Mouse (Mus musculus) kidney, embryonic 16.5 days (tissue): ENCODE measurements at regions not wholly inside any gene's neighbourhood (a gene's known extent, or its start where the extent isn't known, plus 50 kb on each side); places are given as distances from the start of the nearest gene placed in this dataset.
A peak's percentile ranks its signal among the peaks of the same experiment; 100 is the strongest.

ENCODE experiments used
- ATAC-seq: fragments of 200-750 bp; cut with Nextera tagmentation; 2 replicates; pipeline ENCODE4 v1.8.0; 2017; ENCODE audit warnings: moderate TSS enrichment; ENCODE audit not compliant: low FRiP score, low TSS enrichment
- H3K27ac ChIP-seq: fragments of 300-500 bp; sonication (generic); 2 replicates; pipeline ENCODE4 v1.5.1; 2014; ENCODE audit warnings: low read length
- H3K27me3 ChIP-seq: fragments of 300-500 bp; sonication (generic); 2 replicates; pipeline ENCODE4 v1.6.1; 2014; ENCODE audit warnings: low read length, control low read depth, mixed read lengths; ENCODE audit not compliant: insufficient read depth
- H3K36me3 ChIP-seq: fragments of 300-500 bp; sonication (generic); 2 replicates; pipeline ENCODE4 v1.6.1; 2014; ENCODE audit warnings: low read length, control low read depth, mixed read lengths; ENCODE audit not compliant: insufficient read depth
- H3K4me1 ChIP-seq: fragments of 300-500 bp; sonication (generic); 2 replicates; pipeline ENCODE4 v1.6.1; 2014; ENCODE audit warnings: low read length, control low read depth, mixed read lengths; ENCODE audit not compliant: insufficient read depth
- H3K4me2 ChIP-seq: fragments of 300-500 bp; sonication (generic); replicated peaks from 2 replicates; pipeline ENCODE4 v1.6.1; 2014; ENCODE audit warnings: low read depth, low read length
- H3K4me3 ChIP-seq: fragments of 300-500 bp; sonication (generic); 2 replicates; pipeline ENCODE4 v1.5.1; 2014; ENCODE audit warnings: mild to moderate bottlenecking, low read length
- H3K9ac ChIP-seq: fragments of 300-500 bp; sonication (generic); replicated peaks from 2 replicates; pipeline ENCODE4 v1.6.1; 2014; ENCODE audit warnings: low read length
- H3K9me3 ChIP-seq: fragments of 300-500 bp; sonication (generic); 2 replicates; pipeline ENCODE4 v1.6.1; 2016; ENCODE audit warnings: low read length, control low read depth
- WGBS: fragments of 180-500 bp; shearing (Covaris S2); extraction: QIAGEN DNeasy Blood & Tissue Kit; methylation state at CpG from one replicate; pipeline ENCODE4 v1.1.7; 2014; 5-methylcytosine and 5-hydroxymethylcytosine counted together

DNA sequence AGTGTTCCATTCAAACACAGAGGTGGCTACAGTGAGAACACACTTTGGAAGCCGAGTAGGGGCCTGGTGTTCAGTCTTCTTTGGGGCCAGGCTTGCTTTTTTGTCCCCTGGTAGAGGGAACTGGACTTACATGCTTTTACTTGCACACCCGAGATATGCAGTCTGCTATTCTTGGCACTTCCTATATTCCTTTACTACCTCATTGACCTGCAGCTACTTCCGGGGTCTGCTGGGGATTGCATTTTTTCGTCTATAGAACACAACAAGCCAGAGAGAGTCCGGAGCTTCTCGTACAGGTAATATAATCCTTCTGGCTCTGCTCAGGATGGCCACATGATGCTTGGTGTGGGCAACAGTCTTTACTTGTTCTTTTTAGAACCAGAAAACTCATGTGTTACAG, 99.7 kb downstream of the Kcnrg start:
- Histone ChIP-seq H3K9me3 (no peaks in the 10 kb centered on the region), H3K27me3 (no peaks in the 10 kb centered on the region), H3K27ac (no peak overlapping the region), H3K9ac (no peak overlapping the region), H3K36me3 (no peaks in the 10 kb centered on the region), H3K4me1 (no peaks in the 10 kb centered on the region), H3K4me3 (no peak overlapping the region), H3K4me2 (no peak overlapping the region)
- 69% methylated on average over 6 of the region's 6 CpGs for WGBS
- ATAC-seq, result no peak

DNA sequence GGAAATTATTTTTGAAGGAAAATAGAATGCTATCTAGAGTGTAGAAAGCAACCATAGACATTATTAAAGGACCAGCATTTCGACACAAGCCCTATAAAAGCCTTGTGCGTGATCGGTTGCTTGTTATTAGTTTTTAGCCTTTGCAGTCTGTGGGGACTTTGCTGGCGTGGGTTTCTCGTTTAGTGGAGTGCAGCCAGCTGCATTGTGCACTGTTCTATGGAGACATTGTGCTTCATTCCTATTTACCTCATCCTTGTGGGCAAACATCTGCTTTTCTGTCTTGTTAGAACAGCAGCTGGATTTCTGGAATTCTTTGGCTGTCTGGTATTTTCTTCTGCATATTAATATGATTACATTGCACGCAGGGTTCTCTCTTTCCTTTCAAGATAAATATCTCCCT, 101.1 kb downstream of the Kcnrg start:
- no peak overlapping the region for H3K9ac ChIP-seq
- no peak overlapping the region for H3K4me3 ChIP-seq
- H3K36me3 ChIP-seq, result no peaks in the 10 kb centered on the region
- no peak overlapping the region for H3K27ac ChIP-seq
- H3K9me3 ChIP-seq, result no peaks in the 10 kb centered on the region
- no peaks in the 10 kb centered on the region for H3K27me3 ChIP-seq
- no peak overlapping the region for H3K4me2 ChIP-seq
- no peak for ATAC-seq
- H3K4me1 ChIP-seq, result no peaks in the 10 kb centered on the region
- 81% methylated on average over 6 of the region's 6 CpGs for WGBS

DNA sequence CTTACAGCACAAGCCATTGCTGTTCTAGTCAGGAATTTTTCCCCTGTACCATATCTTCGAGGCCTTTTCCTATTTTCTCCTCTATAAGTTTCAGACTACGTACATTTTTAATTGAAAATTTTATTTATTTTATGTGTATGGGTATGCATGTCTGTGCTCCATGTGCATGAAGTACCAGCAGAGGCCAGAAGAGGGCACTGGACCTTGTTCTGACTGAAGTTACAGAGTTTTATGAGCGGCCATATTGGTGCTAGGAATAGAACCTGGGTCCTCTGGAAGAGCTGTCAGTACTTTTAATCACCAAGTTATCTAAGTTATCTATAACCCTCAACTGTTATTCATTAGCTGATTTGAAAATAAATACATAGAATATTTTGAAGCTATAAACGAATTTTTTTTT, 108.5 kb downstream of the Kcnrg start:
- WGBS, result 87% methylated on average over 4 of the region's 4 CpGs

DNA sequence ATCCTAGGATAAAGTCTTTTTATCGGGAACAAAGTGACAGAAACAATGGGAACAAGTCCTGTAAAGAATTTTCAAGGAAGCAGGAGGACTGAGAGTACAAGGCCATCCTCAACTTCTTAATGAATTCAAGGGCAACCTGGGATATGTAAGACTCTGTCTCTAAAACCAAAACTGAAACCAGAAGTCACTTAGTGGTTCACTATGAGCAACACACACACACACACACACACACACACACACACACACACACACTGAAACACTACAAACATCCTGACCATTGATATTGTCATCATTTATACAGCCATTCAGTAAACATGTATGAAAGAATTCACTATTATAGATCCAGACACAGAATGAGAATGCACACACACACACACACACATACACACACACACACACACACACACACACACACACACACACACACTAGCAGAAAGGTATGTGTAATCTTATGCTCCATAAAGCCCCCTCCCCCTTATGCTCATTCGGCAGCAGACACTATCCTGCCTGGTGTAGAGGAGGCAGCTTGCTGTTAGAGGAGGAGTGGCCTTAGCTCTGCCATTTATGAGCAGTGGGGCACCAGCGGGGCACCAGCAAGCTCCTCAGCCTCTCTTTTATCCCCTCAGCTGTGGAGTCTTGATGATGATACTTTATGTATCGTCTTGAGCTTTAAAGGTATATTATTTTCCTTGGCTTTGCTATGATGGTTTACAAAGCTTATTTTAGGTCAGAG, 111.3 kb downstream of the Kcnrg start:
- no peak for ATAC-seq
- WGBS, result 48% methylated on average over 4 of the region's 4 CpGs
- Histone ChIP-seq H3K9ac (no peak overlapping the region), H3K4me1 (no peaks in the 10 kb centered on the region), H3K27ac (no peak overlapping the region), H3K36me3 (no peaks in the 10 kb centered on the region), H3K9me3 (peaks cover 7% of the 10 kb centered on the region), H3K4me3 (no peak overlapping the region), H3K4me2 (no peak overlapping the region), H3K27me3 (no peaks in the 10 kb centered on the region)

More for the DNA sequence above, 108.5 kb downstream of the Kcnrg start:
- Histone ChIP-seq H3K9ac (no peak overlapping the region), H3K27me3 (no peaks in the 10 kb centered on the region), H3K4me1 (no peaks in the 10 kb centered on the region), H3K4me2 (no peak overlapping the region), H3K9me3 (peaks cover 7% of the 10 kb centered on the region), H3K4me3 (no peak overlapping the region), H3K27ac (no peak overlapping the region), H3K36me3 (no peaks in the 10 kb centered on the region)
- no peak for ATAC-seq

DNA sequence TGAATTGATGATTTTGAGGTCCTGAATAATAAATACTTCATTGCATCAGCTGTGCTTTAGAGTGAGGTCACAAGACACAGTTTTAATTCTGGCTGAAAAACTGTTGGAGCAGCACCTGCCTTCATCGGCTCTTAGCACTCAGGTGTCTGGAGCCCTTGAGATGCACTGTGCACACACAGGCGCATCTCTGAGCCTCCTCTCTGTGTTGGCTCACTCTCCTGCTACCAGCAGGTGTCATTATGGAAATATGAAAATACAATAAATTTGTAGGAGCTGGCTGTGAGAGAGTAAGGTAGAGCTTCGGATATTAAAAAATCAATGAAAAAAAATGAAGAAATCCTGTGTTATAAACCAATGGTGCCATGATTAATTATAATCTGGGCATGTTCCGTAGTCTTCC, 114.0 kb downstream of the Kcnrg start:
- no peaks in the 10 kb centered on the region for H3K27me3 ChIP-seq
- no peak for ATAC-seq
- H3K9ac ChIP-seq, result no peak overlapping the region
- H3K36me3 ChIP-seq, result no peaks in the 10 kb centered on the region
- no peak overlapping the region for H3K4me3 ChIP-seq
- no peak overlapping the region for H3K27ac ChIP-seq
- no peaks in the 10 kb centered on the region for H3K9me3 ChIP-seq
- H3K4me2 ChIP-seq, result no peak overlapping the region
- H3K4me1 ChIP-seq, result no peaks in the 10 kb centered on the region
- 88% methylated on average over 4 of the region's 4 CpGs for WGBS

DNA sequence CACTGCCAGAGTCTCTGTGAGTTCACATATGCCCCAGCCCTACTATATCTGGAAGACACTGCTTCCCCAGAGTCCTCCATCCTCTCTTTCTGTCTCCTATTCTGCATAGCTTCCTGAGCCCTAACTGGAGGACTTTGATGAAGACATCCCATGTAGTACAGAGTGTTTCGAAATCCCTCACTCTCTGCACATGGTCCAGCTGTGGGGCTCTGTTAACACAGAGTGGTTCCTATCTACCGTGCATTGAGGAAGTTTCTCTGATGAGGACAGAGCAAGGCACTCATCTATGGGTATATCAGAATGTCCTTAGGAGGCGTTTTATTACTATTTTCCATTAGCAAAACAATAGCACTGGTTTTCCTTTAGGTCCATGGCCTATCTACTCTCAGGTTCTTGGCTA, 117.7 kb downstream of the Kcnrg start:
- Histone ChIP-seq H3K27me3 (no peaks in the 10 kb centered on the region), H3K4me2 (no peak overlapping the region), H3K4me3 (no peak overlapping the region), H3K27ac (no peak overlapping the region), H3K36me3 (no peaks in the 10 kb centered on the region), H3K9me3 (no peaks in the 10 kb centered on the region), H3K9ac (no peak overlapping the region), H3K4me1 (no peaks in the 10 kb centered on the region)
- WGBS, result 92% methylated on average over 3 of the region's 3 CpGs
- no peak for ATAC-seq

DNA sequence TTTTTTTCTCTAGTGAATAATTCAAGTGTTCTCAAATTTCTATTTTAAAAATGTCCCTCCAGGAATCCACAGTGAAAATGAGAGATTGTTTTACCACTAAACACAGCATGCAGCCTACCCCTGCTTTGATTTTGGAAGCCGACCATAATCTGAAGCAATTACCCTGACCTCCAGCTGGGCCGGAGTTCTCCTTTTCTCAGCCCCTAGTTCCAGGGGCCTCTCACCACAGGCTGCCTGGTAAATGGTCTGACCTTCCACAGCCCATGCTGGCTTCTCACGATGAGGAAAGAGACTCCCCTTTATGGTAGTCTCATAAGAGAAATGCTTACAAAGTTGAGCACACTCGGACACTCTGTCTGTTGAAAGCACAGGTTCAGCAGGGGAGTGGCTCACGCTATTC, 121.3 kb downstream of the Kcnrg start:
- Histone ChIP-seq H3K9me3 (no peaks in the 10 kb centered on the region), H3K4me1 (no peaks in the 10 kb centered on the region), H3K27ac (no peak overlapping the region), H3K9ac (no peak overlapping the region), H3K4me3 (no peak overlapping the region), H3K36me3 (no peaks in the 10 kb centered on the region), H3K4me2 (no peak overlapping the region), H3K27me3 (no peaks in the 10 kb centered on the region)
- ATAC-seq, result no peak
- 38% methylated on average over 5 of the region's 5 CpGs for WGBS

DNA sequence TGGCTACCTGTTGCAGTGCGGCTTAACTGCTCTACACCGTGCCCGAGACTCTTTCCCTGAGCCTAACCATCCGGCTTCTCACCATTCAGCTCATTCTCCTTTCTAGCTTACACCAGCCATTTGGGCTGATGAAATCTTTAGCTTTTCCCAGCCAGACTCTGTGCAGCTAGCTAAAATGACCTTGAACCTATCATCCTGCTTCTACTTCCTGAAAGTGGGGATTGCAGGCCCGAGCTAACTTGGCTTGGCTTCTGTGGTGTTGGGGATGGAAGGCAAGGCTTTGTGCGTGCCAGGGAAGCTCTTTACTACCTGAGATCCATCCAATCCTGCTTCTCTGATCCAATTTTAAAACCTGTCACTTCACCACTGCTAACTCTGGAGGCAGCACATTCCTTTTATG, 128.3 kb downstream of the Kcnrg start:
- no peak overlapping the region for H3K4me2 ChIP-seq
- no peaks in the 10 kb centered on the region for H3K9me3 ChIP-seq
- H3K9ac ChIP-seq, result no peak overlapping the region
- no peak for ATAC-seq
- no peak overlapping the region for H3K4me3 ChIP-seq
- H3K27ac ChIP-seq, result peak overlapping the region; percentile 28; the same call in 1 of the 2 replicates
- no peaks in the 10 kb centered on the region for H3K36me3 ChIP-seq
- 77% methylated on average over 6 of the region's 6 CpGs for WGBS
- peaks cover 23% of the 10 kb centered on the region for H3K4me1 ChIP-seq
- no peaks in the 10 kb centered on the region for H3K27me3 ChIP-seq

DNA sequence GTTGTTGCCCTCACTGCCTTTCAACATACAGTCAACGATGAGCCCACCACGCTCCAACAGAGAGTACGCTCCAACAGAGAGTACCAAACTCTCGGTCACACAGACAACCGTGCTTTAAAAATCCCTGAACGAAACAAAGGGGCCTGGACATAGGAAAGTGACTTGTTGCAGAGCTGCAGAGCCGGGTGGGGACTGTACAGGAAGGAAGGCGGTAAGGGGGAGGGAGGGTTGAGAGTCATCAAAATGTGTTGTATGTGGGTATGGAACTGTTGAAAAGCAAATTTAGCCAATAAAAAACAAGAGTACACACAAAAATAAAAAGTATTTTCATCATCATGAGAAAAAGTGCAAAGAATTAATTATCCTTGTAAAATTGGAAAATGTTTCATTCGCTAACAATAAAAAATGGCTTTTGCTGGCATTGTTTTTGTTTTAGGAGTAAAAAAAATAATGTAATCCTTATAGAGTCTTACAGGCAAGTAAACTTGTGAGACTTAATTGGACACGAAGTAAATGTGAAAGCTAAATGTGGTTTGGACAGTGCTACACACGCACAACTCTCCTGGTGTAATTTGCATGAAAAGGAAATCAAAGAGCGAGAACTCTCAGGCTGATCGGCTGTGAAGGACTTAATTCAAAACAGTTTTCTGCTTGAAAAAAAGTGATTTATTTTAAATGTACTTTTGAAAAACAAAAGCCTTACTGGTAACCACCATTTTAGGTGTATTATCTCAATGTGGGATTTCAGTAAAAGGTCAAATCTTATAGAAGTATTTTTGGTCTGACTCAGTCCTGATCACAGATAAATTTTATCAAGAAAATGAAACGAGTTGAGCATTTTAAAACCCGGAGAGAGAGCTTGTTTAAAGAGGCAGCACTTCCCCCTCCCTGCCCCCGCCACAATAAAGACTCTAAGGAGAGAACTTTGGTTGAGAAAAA, 129.4 kb downstream of the Kcnrg start:
- Histone ChIP-seq H3K36me3 (no peaks in the 10 kb centered on the region), H3K4me2 (peak overlapping the region; percentile 22), H3K9me3 (no peaks in the 10 kb centered on the region), H3K4me1 (peaks cover 23% of the 10 kb centered on the region), H3K27ac (peak overlapping the region; percentile 75), H3K4me3 (no peak overlapping the region), H3K27me3 (no peaks in the 10 kb centered on the region), H3K9ac (no peak overlapping the region; the same call in 1 of the 2 replicates)
- 32% methylated on average over 16 of the region's 16 CpGs for WGBS
- ATAC-seq, result no peak
